Mouse (Mus musculus): ENCODE results near the gene Pgs1.

The Pgs1 gene

GRCm38 (mm10) chr11:118004217-118004616, 18.1 kb downstream of the Pgs1 start:
- no peak for DNase-seq

- no peak for DNase-seq
These were observed 21.5 kb downstream of the Pgs1 start for GRCm38 (mm10) chr11:118007460-118008143.

DNA sequence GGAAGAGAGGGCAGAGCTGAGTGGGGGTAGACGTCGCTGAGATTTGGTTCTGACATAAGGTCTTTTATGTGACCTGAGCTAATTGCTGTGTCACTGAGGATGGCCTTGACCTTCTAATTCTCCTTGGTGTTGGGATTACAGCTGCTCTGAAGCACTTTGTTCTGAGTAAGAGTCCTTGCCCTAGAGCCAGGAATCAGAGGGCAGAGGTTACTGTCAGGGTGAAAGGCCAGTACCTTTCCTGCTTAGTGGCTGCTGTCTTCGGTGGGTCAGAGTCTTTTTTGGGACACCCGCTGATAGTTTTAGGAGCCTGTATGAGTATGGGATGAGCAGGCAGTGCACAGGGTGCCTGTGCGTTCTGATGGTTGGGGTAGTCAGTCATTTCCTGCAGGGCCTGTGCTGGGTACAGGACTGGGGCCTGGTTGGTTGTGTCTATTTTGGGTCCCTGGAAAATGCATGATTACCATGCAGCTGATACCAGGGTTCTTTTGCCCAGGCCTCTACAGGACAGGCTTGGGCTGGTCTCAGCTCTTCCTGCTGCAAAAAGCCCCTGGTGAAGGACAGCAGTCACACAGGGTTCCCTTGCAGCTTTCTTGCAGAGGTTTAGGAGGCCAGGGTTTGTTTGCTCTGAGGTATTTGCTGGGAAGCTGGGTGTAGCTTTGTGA, 22.2 kb downstream of the Pgs1 start:
- DNase-seq, result no peak

DNA sequence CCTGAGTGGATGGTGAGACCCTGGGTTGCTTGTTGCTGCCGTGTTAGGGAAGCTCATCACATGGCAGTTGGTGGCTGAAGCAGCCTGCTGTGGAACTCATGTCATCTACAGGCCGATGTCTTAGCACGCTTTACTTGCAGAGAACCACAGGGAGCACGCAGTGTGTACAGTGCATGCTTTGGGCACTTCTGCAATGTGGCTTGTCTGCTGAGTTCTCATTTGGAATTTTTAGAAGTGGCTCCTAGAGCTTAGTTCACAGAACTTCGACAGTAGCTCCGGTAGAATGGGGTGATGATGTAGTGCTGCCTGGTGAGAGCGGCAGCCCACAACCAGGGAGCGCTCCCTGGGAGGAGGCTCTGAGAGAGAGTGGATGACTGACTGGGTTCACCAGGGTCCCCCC, 22.8 kb downstream of the Pgs1 start:
- no peak for DNase-seq

DNA sequence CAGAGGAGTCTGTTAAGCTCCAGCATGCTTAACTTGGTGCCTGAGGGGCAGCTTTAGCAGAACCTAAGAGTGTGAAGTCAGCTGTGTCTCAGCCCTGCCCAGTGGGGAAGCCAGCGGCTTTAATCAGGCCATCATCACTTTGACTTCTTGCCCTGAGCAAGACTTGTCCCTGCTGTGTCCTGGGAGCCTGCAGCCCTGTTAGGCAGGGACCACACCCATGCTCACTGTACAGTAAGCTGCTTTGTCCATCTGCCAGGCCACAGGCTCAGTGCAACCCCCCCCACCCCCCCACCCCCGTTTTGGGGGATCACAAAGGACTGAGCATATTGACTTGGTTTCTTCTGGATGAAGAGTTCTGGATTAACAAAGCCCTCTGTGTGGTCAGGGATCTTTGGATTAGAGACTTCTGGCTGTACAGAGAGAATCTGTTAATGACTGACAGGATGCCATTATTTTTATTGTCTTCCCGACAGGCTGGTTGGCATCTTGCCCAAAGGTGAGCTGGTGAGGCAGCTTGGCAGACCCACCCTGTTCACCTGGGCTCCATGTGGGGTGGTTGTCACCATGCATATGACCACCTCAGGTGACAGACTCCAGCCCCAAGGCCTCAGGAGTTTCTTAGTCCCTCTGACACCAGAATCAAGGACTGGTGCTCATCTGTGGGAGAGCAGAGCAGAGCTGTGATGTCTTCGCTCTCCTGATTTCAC, 23.9 kb downstream of the Pgs1 start:
- no peak for DNase-seq

DNA sequence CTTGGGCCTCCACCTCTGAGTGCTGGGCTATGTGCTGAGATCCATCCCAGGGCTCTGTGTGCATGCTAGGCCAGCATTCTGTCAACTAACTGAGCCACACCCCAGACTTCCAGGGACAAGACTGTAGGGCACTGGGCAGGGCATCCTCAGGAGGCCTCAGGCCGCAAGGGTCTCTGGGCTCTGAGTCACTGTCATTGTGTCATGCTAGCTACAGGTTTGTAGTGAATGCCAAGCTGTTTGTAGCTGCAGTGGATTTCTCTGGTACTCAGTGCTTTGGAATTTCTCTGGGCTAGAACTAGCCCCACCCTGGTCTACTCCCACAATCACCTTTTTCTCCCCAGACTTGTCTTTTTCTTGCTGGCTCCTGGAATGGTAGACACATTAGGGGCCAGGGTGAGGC, 26.5 kb downstream of the Pgs1 start:
- DNase-seq, result no peak

- no peak for DNase-seq
These were observed 27.2 kb downstream of the Pgs1 start for GRCm38 (mm10) chr11:118013339-118013738.

DNA sequence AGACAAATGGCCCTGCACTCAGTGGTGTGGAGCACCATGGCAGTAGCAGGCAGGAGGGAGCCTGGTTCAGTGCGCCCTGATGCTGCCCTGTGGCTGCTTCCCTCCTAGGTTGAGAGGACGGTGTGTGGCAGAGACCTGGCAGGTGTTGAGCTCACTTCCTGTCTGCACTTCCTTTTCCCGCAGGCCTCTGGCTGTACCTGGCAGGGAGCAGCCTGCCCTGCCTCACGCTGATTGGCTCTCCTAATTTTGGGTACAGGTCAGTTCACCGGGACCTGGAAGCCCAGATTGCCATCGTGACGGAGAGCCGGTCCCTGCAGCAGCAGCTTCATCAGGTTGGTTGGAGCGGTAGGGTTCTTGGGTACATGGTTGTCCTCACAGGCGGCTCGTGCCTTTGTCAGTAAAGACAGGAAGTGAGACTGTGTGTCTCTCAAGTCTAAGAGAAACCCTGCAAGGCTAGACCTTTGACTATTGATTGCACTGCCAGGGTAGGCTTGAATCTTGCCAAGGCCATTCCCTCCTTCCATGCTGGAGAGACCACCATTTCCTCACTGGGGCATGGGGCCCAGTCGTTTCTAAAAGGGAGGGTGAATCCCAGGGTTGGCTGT, 28.4 kb downstream of the Pgs1 start:
- no peak for DNase-seq

GRCm38 (mm10) chr11:118015381-118016145, 29.5 kb downstream of the Pgs1 start:
- no peak for DNase-seq

DNA sequence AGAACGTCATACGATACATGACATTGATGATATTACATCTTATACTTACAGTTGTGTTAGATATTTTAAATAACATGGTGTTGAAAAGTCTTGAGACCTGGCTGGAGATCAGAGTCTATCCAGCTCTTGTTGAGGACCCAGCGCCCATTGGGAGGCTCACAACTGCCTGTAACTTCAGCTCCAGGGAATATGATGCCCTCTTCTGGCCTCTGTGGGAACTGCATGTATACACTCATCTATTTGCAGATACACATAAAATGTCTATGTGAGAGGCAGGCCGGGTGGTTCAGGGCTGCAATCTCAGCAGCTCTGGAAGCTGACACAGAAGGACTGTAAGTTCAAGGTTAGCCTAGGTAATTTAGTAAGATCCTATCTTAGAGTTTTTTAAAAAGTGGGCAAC, 32.2 kb downstream of the Pgs1 start:
- peak in 1 of 2 experiments; percentile 33 for DNase-seq

DNA sequence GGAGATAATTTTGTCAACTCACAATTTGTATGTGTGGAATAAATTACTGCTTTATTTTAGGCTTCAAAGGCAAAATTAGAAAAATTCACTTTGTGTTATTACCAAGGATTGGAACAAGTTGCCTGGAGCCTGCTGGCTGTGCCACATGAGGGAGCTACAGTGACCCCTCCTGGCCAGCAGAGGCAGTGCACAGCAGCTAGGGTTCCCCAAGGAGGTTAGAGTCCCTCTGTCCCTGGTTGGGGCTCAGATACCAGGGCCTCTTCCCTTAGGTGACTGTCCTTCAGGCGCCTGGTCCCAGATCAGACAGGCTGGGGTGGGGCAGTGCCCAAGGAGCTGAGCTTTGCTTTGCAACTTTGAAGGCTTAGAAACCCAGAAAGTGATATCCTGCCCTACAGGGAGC, 35.7 kb downstream of the Pgs1 start:
- peak; percentile 54 to 78 for DNase-seq

- DNase-seq, result no peak
These were observed 37.4 kb downstream of the Pgs1 start for GRCm38 (mm10) chr11:118023475-118023874.

DNA sequence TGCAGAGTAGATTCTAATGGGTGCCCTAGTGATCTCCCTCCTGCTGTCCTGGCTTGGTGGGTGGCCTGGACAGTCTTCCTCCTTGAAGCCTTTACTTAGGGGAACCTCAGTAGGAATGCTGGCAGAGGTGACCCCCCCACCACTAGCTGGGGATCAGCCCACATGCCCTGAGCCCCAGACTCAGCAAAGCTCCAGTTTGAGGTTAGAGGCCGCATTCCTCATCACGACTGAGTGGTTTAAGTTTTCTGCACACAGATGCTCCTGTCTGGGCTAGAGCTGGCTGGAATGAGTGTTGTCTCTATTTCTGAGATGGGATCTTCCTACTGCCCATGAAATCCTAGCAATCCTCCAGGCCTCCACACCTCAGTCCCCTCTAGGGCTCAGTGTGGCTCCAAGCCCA, 38.0 kb downstream of the Pgs1 start:
- DNase-seq, result no peak

- DNase-seq, result no peak
These were observed 43.1 kb downstream of the Pgs1 start for GRCm38 (mm10) chr11:118029170-118029569.

DNA sequence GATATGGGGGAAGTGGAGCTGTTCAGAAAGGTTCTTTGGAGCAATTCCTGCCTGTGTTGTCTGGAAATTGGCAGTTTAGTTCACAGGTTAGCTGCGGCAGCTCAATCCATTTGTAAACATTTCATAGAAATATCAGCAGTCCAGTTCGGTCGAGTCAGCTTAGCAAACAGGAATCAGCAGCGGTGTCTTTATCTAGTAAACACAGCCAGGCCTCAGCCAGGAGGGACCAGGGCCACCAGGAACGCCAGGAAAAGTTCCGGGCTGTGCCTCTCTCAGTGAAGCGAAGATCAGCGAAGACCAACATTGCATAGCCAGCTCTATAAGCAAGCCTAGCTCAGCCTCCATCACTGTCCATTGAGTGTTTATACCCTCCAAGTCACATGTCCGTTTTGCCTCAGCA, 45.0 kb downstream of the Pgs1 start:
- DNase-seq, result no peak

- no peak for DNase-seq
These were observed 48.3 kb downstream of the Pgs1 start for GRCm38 (mm10) chr11:118034395-118034794.

GRCm38 (mm10) chr11:118035068-118035467, 49.0 kb downstream of the Pgs1 start:
- DNase-seq, result no peak

DNA sequence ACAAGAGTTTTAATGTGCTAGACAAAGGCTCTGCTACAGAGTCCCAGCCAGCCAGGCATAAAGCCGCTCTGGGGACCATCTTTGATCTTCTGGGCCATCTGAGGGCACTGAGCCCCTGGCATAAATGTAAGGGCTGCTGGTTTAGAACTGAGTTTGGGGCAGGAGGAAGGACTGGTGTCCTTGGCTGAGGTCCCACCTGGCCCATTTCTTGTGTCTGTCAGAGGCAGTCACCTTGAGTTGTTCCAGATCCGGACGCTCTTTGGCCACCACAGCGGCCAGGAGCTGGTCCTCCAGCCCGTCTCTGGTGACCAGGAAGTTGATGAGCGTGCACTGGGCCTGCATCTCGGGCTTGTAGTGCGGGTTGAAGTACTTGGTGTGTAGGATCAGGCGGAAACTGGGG, 56.7 kb downstream of the Pgs1 start:
- DNase-seq, result no peak

DNA sequence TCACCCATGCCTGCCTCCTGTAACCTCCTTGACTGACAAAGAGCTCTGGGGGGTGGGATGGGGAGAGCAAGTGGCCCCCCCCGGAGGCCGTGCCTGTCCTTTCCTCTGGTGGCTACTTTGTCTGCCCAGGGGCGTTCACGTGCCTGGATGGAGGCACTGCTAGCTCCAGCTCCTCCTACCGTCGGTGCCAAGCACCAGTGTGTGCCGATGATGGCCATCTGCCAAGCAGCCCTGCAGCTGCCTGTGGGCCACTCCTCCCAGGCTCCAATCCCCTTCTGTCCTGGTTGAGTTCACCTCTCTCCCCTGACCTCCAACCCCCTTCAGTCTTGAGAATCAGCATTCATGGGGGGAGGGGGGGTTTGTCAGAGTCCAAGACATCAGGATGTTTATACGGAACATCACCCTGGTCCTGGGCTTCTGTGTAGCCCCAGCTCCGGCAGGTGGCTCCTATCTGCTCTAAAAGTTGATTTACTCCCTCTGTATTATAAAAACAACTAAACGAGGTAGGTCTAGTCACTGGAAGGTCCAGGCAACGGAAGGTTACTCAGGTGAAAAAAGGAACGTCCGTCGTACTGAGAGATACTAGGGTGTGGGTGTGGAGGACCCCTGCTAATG, 57.3 kb downstream of the Pgs1 start:
- peak; percentile 59 to 74 for DNase-seq

- peak in 1 of 2 experiments; percentile 45 for DNase-seq
These were observed 63.5 kb downstream of the Pgs1 start for GRCm38 (mm10) chr11:118049641-118050040.

DNA sequence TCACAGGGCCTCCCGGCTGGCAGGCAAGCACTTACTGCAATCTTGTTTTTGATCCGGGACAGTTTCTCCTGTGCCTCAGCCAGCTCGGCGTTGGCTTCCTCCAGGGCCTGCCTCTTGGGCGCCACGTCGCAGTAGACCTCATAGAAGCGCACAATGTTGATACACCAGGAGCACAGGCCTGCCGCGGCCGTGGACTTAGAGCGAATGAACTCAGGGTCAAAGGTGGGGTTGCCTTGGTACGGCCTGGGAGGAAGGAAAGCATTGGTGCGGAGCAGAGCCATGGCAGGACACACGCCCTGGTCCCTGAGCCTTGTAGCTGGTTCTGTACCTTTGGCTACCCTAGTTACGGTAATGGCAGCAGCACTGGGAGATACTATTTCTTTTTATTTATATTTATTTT, 64.1 kb downstream of the Pgs1 start:
- DNase-seq, result peak; percentile 74 to 79

DNA sequence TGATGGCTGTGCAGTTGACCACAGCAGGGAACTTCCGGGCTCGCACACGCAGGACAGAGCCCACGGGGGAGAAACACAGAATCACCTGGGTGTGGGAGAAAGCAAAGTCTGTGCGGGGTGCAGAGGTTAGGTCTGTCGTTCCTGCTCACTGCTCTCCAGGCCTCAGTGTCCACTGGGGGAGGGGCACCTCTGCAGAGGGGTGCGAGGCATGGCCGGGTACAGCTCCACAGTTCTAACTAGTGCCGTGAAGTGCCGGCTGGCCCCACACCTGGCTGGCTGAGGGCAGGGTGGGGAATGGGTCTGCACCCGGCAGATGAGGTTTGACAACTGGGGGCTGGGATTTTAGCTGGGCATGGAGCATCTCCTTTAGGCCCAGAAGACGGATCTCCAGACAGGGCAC, 72.3 kb downstream of the Pgs1 start:
- no peak for DNase-seq

All from kidney, adult 8-10 months (tissue).